Mouse (Mus musculus) layer of hippocampus, adult 8-10 months (tissue): Measurements from ENCODE around the gene Spaca6. TPM values are rescaled to one million over a fixed set of nuclear protein-coding genes. Genes with fewer than 3 reads are reported as not detected.

Experiments used
- DNase-seq, 2 experiments: peaks; one replicate each; pipeline ENCODE4 v3.0.0; 2022; ENCODE audit warnings: low spot score in 2 of 2
- total RNA-seq, 4 experiments: library from RNA; stranded (reverse); gene quantifications; 2 replicates each; pipeline ENCODE4 v1.2.4; 2022

The Spaca6 gene
- 100 to 1,000 TPM in 3 of 4 experiments, 10 to 100 TPM in 1; 88.5 to 132 (median 119) TPM for total RNA-seq

- DNase-seq: peak; percentile 86 to 90
Observed at GRCm38 (mm10) chr17:17826751-17827657, at the start of gene Spaca6. Gene Spaca6 (plus strand): TSS chr17:17827158.

GRCm38 (mm10) chr17:17790866-17791630, 35.9 kb upstream of the Spaca6 start:
- DNase-seq: no peak

GRCm38 (mm10) chr17:17792578-17792977, 34.4 kb upstream of the Spaca6 start:
- peak; percentile 7 to 8 for DNase-seq

GRCm38 (mm10) chr17:17795527-17795926, 31.4 kb upstream of the Spaca6 start:
- no peak for DNase-seq

GRCm38 (mm10) chr17:17823612-17824336, 3.2 kb upstream of the Spaca6 start:
- no peak for DNase-seq

- DNase-seq: peak; percentile 40 to 44
Observed at GRCm38 (mm10) chr17:17825921-17826591, 902 bp upstream of the Spaca6 start.

- peak; percentile 42 to 51 for DNase-seq
Observed at GRCm38 (mm10) chr17:17827658-17828190, 766 bp downstream of the Spaca6 start.

- peak; percentile 25 to 47 for DNase-seq
Observed at GRCm38 (mm10) chr17:17828191-17828981, 1.4 kb downstream of the Spaca6 start.

- DNase-seq: no peak
Observed at GRCm38 (mm10) chr17:17829052-17829785, 2.3 kb downstream of the Spaca6 start.

GRCm38 (mm10) chr17:17829816-17830535, 3.0 kb downstream of the Spaca6 start:
- no peak for DNase-seq

- DNase-seq: no peak
Observed at GRCm38 (mm10) chr17:17830731-17831130, 3.8 kb downstream of the Spaca6 start.

- DNase-seq: no peak
Observed at GRCm38 (mm10) chr17:17834896-17835295, 7.9 kb downstream of the Spaca6 start.

GRCm38 (mm10) chr17:17836101-17836500, 9.1 kb downstream of the Spaca6 start:
- DNase-seq: no peak

- DNase-seq: no peak
Observed at GRCm38 (mm10) chr17:17837426-17837825, 10.5 kb downstream of the Spaca6 start.

GRCm38 (mm10) chr17:17837919-17838701, 11.2 kb downstream of the Spaca6 start:
- DNase-seq: peak; percentile 96 to 97

- no peak for DNase-seq
Observed at GRCm38 (mm10) chr17:17839276-17839675, 12.3 kb downstream of the Spaca6 start.

- no peak for DNase-seq
Observed at GRCm38 (mm10) chr17:17840796-17841195, 13.8 kb downstream of the Spaca6 start.
